Mouse (Mus musculus): ENCODE results near the gene Pdcd4.

- TF ChIP-seq CTCF (IDR thresholded peaks at IDR 0.05; ENCODE audit: low read depth), result no peak
- TF ChIP-seq EP300 (IDR thresholded peaks at IDR 0.05; ENCODE audit: low read depth), result no peak
Measured at GRCm38 (mm10) chr19:53929218-53929617, 37.2 kb downstream of the Pdcd4 start.
